In the genomic region with DNA sequence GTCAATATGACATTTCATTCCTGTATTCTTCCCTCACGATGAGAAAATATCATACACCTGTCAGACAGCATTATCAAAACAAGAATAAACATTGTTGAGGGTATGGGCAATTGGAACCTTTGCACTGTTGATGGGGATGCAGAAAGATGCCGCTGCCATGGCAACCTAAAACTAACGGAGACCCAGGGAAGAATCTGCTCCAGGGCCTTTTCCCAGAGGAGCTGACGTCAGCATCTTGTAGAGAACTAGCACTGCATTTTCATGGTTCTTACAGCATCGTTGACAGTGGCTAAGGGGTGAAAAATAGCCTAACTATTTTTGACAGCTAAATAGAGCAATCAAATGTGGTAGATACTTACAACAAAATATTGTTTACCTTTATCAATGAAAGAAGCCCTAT, we compare ENCODE assay signal across 5 mouse cellular contexts.
"Had no signal": no experiment of that assay in that cellular context is flagged by ENCODE, and none has a peak within 500 bp of the region (broad histone marks: within the 10 kb centered on the region; RNA-seq: fewer than 3 reads in every experiment).

No protein-coding gene starts in this region.

- H3K4me1 ChIP-seq: liver, embryonic 13.5 days had no signal

- H3K27ac ChIP-seq: kidney, embryonic 15.5 days; left cerebral cortex, adult 2 months; liver, embryonic 13.5 days; neural tube, embryonic 12.5 days; neural tube, embryonic 15.5 days had no signal

- H3K4me3 ChIP-seq: kidney, embryonic 15.5 days; left cerebral cortex, adult 2 months; liver, embryonic 13.5 days; neural tube, embryonic 12.5 days; neural tube, embryonic 15.5 days had no signal

- H3K9ac ChIP-seq: kidney, embryonic 15.5 days; liver, embryonic 13.5 days; neural tube, embryonic 12.5 days; neural tube, embryonic 15.5 days had no signal

- H3K9me3 ChIP-seq: kidney, embryonic 15.5 days; liver, embryonic 13.5 days; neural tube, embryonic 12.5 days; neural tube, embryonic 15.5 days had no signal

- H3K27me3 ChIP-seq: kidney, embryonic 15.5 days; liver, embryonic 13.5 days had no signal

- H3K4me2 ChIP-seq: kidney, embryonic 15.5 days; liver, embryonic 13.5 days; neural tube, embryonic 15.5 days had no signal

- H3K36me3 ChIP-seq: kidney, embryonic 15.5 days; liver, embryonic 13.5 days; neural tube, embryonic 12.5 days; neural tube, embryonic 15.5 days had no signal
